Mouse (Mus musculus) brown adipose tissue, adult 24 weeks (tissue): Measurements from ENCODE around the gene Mettl22. TPM values are rescaled to one million over a fixed set of nuclear protein-coding genes. Genes with fewer than 3 reads are reported as not detected.

Experiments
- H3K27ac ChIP-seq: fragments of 200-500 bp; replicated peaks from 2 replicates; pipeline ENCODE4 v1.5.1; 2012; ENCODE audit warnings: low read depth, mild to moderate bottlenecking, low read length
- H3K4me1 ChIP-seq: fragments of 200-500 bp; 2 replicates; pipeline ENCODE4 v1.6.1; 2012; ENCODE audit warnings: low read length, mixed read lengths; ENCODE audit not compliant: control insufficient read depth, insufficient read depth, insufficient read length
- H3K4me3 ChIP-seq: fragments of 200-500 bp; 2 replicates; pipeline ENCODE4 v1.5.1; 2012; ENCODE audit warnings: low read depth, mild to moderate bottlenecking, low read length, moderate library complexity; ENCODE audit not compliant: insufficient read depth
- polyA plus RNA-seq: library from polyadenylated mRNA; stranded (reverse); fragments of >200 nt; gene quantifications from 2 replicates; pipeline ENCODE4 v1.2.4, GENCODE M21; 2012; ENCODE audit not compliant: missing spikeins, insufficient read depth, insufficient read length

Gene Mettl22
- 37.7 and 51.5 TPM in 2 replicates for polyA plus RNA-seq

GRCm38 (mm10) chr16:8470603-8471481, at the start of gene Mettl22:
TSS of gene Mettl22 (plus strand) at chr16:8470788.
- H3K4me1 ChIP-seq = no peaks in the 10 kb centered on the region
- H3K4me3 ChIP-seq = peak within 1 kb of the TSS; percentile 91
- peak within 1 kb of the TSS; percentile 72 for H3K27ac ChIP-seq

DNA sequence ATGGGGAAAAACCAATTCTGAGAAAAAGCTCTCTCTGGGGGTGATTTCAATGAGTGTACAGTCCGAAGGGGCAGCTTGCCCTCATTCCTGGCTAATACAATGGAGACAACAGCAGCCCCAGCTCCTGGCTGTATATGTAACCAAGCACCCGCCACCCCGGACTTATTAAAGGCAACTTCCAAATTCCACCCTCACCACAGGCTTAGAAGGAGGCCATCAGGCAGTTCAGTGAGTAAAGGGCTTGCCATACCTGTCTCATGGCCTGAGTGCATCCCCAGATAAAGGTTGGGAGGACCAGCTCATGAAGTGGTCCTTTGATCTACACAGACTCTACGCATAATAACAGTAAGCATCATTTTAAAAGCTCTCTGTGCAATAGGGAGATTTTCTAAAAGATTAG, 49.7 kb upstream of the Mettl22 start:
- no peak overlapping the region for H3K4me3 ChIP-seq
- H3K4me1 ChIP-seq = no peaks in the 10 kb centered on the region
- no peak overlapping the region for H3K27ac ChIP-seq

GRCm38 (mm10) chr16:8423626-8424114, 46.9 kb upstream of the Mettl22 start:
- H3K4me3 ChIP-seq = no peak overlapping the region
- H3K27ac ChIP-seq = no peak overlapping the region
- H3K4me1 ChIP-seq = no peaks in the 10 kb centered on the region

- no peak overlapping the region for H3K27ac ChIP-seq
- peak overlapping the region; percentile 16; the same call in 1 of the 2 replicates for H3K4me3 ChIP-seq
- H3K4me1 ChIP-seq = no peaks in the 10 kb centered on the region
These were observed 46.2 kb upstream of the Mettl22 start for GRCm38 (mm10) chr16:8424161-8424970.

DNA sequence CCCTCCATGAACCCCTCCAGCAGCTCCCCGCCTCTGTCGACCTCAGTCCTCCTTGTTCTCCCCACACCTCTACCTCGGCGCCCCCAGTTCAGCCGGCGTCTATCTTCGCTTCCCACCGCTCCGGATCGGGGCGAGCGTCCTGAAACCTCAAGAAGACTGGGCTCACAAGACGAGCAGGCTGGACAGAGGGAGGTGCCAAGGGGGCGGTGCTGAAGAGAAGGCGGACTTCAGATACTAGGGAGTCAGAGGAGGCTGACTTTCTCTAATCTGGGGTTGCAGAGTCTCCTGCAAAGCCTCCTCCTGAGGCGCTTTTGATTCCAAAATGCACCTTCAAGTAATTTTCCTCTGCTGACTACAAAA, 45.6 kb upstream of the Mettl22 start, which contains the start of gene Tmem114:
TSS of gene Tmem114 (minus strand) at position 166 of the 360 bp plus-strand sequence.
- Histone ChIP-seq H3K27ac (no peak within 1 kb of the TSS), H3K4me3 (peak within 1 kb of the TSS; percentile 16; the same call in 1 of the 2 replicates), H3K4me1 (no peaks in the 10 kb centered on the region)

DNA sequence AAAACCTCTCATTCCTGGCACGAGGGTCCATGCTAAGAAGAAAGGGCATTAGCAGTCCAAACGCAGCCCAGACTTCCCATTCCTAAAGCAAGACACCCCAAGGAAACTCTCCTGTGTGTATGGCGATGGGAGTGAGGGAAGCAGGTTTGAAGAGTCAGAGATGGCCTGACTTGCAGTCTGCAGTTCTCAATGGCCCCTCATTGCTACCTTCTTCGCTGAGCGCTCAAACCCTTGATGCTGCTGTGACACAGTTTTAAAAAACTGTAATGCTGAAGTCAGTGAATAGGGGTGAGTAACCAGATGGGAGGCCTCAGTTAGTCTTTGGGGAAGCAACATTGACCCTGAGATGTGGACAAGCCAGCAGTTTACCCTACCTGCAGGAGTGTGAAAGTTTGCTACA, 44.9 kb upstream of the Mettl22 start:
- Histone ChIP-seq H3K4me1 (no peaks in the 10 kb centered on the region), H3K4me3 (no peak overlapping the region), H3K27ac (no peak overlapping the region)

DNA sequence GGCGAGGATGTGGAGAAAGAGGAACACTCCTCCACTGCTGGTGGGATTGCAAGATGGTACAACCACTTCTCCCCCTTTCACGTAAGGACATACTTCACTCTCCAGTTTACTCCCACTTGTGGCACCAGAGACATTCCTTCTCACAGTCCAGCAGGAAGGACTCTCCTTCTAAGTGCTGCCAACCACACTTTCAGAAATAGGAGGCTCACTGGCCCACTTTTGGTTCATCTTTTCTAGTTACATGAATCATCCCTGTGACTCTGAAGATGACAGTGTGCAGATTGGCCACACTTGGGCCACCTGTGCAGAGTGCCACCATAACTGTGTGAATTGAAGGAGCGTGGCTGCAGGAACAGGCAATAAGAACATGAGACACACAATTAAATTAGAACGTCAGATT, 41.1 kb upstream of the Mettl22 start:
- H3K4me1 ChIP-seq = no peaks in the 10 kb centered on the region

GRCm38 (mm10) chr16:8432616-8433015, 38.0 kb upstream of the Mettl22 start:
- Histone ChIP-seq H3K4me3 (no peak overlapping the region), H3K4me1 (no peaks in the 10 kb centered on the region), H3K27ac (no peak overlapping the region)

More for the DNA sequence above, 41.1 kb upstream of the Mettl22 start:
- Histone ChIP-seq H3K4me3 (no peak overlapping the region), H3K27ac (no peak overlapping the region)

- no peak overlapping the region for H3K4me3 ChIP-seq
- H3K27ac ChIP-seq = no peak overlapping the region
- no peaks in the 10 kb centered on the region for H3K4me1 ChIP-seq
These were observed 25.7 kb upstream of the Mettl22 start for GRCm38 (mm10) chr16:8444911-8445310.

- Histone ChIP-seq H3K4me1 (no peaks in the 10 kb centered on the region), H3K4me3 (no peak overlapping the region), H3K27ac (no peak overlapping the region)
These were observed 24.3 kb upstream of the Mettl22 start for GRCm38 (mm10) chr16:8446256-8446655.

- Histone ChIP-seq H3K27ac (no peak overlapping the region), H3K4me3 (no peak overlapping the region), H3K4me1 (no peaks in the 10 kb centered on the region)
These were observed 17.3 kb upstream of the Mettl22 start for GRCm38 (mm10) chr16:8453301-8453700.

- Histone ChIP-seq H3K27ac (no peak overlapping the region), H3K4me3 (no peak overlapping the region), H3K4me1 (no peaks in the 10 kb centered on the region)
These were observed 15.4 kb upstream of the Mettl22 start for GRCm38 (mm10) chr16:8455221-8455620.

- no peak overlapping the region for H3K4me3 ChIP-seq
- H3K4me1 ChIP-seq = no peaks in the 10 kb centered on the region
- no peak overlapping the region for H3K27ac ChIP-seq
These were observed 12.2 kb upstream of the Mettl22 start for GRCm38 (mm10) chr16:8458391-8458790.

DNA sequence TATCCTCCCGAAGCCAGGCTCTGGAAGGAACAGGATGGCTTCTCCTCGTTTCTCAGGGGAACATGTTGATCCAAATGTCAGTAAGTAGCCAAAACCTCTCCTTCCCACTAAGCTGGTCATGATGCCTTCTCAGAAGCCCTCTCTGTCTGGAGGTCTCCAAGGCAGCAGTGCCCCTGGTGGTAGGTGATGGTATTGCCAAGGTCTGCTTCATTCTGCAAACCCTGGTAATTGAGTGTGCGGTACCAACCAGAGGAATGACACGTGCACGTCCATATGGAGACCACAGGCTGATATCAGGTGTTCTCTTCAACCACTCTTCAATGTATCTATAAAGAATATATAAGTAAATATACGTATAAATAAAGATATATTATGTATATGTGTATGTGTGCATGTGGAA, 11.5 kb upstream of the Mettl22 start:
- Histone ChIP-seq H3K4me3 (no peak overlapping the region), H3K4me1 (no peaks in the 10 kb centered on the region), H3K27ac (no peak overlapping the region)

DNA sequence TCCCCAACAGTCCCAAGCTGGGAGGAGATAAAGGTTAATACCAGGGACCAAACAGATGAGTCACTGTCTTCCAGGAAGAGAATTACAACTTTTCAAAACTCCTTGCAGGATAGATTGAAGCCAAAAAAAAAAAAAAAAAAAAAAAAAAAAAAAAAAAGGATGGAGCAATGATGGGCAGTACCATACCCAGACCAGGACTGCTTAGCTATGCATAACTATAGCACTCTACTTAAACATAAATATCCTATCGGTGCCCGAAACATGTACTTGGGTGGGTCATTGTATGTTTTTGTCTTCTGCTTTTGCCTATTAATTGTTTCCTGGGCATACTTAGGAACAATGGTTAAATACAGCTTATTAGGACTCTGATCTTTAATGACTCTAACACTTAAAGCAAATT, 456 bp upstream of the Mettl22 start:
- no peak overlapping the region for H3K27ac ChIP-seq
- peak overlapping the region; percentile 91 for H3K4me3 ChIP-seq
- H3K4me1 ChIP-seq = no peaks in the 10 kb centered on the region
